Mouse (Mus musculus) MN1 (cell line): ENCODE measurements at regions not wholly inside any gene's neighbourhood (a gene's known extent, or its start where the extent isn't known, plus 50 kb on each side); places are given as distances from the start of the nearest gene placed in this dataset.

Experiments used
- DNase-seq: peaks from one replicate; pipeline ENCODE4 v3.0.0-alpha.2; 2016; ENCODE audit warnings: low spot score

- DNase-seq = no peak
Observed at GRCm38 (mm10) chr3:147542285-147542684, 690.1 kb downstream of the Ttll7 start.

DNA sequence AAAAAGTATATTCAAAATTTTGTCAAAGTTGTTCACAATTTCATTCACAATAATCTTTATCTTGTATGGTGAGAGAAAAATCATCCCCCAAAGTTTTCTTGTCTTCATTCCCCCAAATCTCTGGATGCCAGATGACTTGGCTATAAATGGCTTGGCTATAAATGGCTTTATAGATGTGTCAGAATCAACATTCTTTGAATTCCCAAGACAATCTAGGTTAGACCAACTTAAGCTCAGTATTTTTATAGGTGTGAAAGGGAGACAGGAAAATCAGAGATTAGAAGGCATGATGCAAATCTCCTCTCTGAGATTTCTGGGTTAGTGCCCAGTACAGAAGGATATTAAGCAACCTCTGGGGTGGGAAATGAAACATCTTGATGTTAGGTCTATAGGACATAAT is 685.4 kb downstream of the Ttll7 start:
- DNase-seq = no peak

- no peak for DNase-seq
Observed at GRCm38 (mm10) chr3:147532196-147532595, 680.0 kb downstream of the Ttll7 start.

- no peak for DNase-seq
Observed at GRCm38 (mm10) chr3:147531608-147532180, 679.5 kb downstream of the Ttll7 start.
